Mouse (Mus musculus): ENCODE measurements around the gene Gvin1. TPM values are rescaled to one million over a fixed set of nuclear protein-coding genes. Genes with fewer than 3 reads are reported as not detected.
"Not testable (repeated sequence)": the region's sequence is repeated elsewhere in the genome, so short reads cannot be mapped to it uniquely, and the experiment has no call there.

Gvin1 gene
- polyA plus RNA-seq (2014; fragmentation: Nextera tagmentation; extraction: Ambion mirVana) = 0.25 and 0.31 TPM in 2 replicates

- H3K9ac ChIP-seq; H3K4me3 ChIP-seq (ENCODE audit: low read depth, low read length); DNase-seq; ATAC-seq (ENCODE audit: insufficient read depth); H3K36me3 ChIP-seq (ENCODE audit: insufficient read depth); H3K27ac ChIP-seq (ENCODE audit: low read depth); H3K4me1 ChIP-seq (ENCODE audit: insufficient read depth); H3K9me3 ChIP-seq (ENCODE audit: low read depth, low read length); H3K4me2 ChIP-seq; H3K27me3 ChIP-seq (ENCODE audit: insufficient read depth, low read length): not testable (repeated sequence)
- 15% methylated on average over 1 of the region's 1 CpGs for WGBS
These were observed at the start of gene Gvin1 for GRCm38 (mm10) chr7:106215177-106215576. TSS of gene Gvin1 (minus strand) at chr7:106215326.

- Histone ChIP-seq H3K4me2 (no peak overlapping the region), H3K27me3 (ENCODE audit: insufficient read depth, low read length) (no peaks in the 10 kb centered on the region), H3K4me1 (ENCODE audit: insufficient read depth) (no peaks in the 10 kb centered on the region), H3K4me3 (ENCODE audit: low read depth, low read length) (no peak overlapping the region), H3K27ac (ENCODE audit: low read depth) (no peak overlapping the region), H3K9ac (no peak overlapping the region), H3K9me3 (ENCODE audit: low read depth, low read length) (0 out of 2 replicates have a peak, but pooled peaks cover 3% of the 10 kb centered on the region), H3K36me3 (ENCODE audit: insufficient read depth) (no peaks in the 10 kb centered on the region)
- DNase-seq (no peak), ATAC-seq (ENCODE audit: insufficient read depth) (no peak)
- TF ChIP-seq CTCF (IDR thresholded peaks at IDR 0.05; ENCODE audit: low read depth) = no peak
- WGBS = 67% methylated on average over 2 of the region's 2 CpGs
These were observed 36.9 kb upstream of the Gvin1 start for GRCm38 (mm10) chr7:106251844-106252517.

- H3K27ac ChIP-seq (ENCODE audit: low read depth) = no peak overlapping the region
- no peak for DNase-seq
- no peak for TF ChIP-seq CTCF (IDR thresholded peaks at IDR 0.05; ENCODE audit: low read depth)
- H3K9me3 ChIP-seq (ENCODE audit: low read depth, low read length) = 0 out of 2 replicates have a peak, but pooled peaks cover 3% of the 10 kb centered on the region
- no peak overlapping the region for H3K4me3 ChIP-seq (ENCODE audit: low read depth, low read length)
- H3K4me1 ChIP-seq (ENCODE audit: insufficient read depth) = no peaks in the 10 kb centered on the region
- no peak overlapping the region for H3K9ac ChIP-seq
- H3K27me3 ChIP-seq (ENCODE audit: insufficient read depth, low read length) = no peaks in the 10 kb centered on the region
- ATAC-seq (ENCODE audit: insufficient read depth) = no peak
- H3K36me3 ChIP-seq (ENCODE audit: insufficient read depth) = no peaks in the 10 kb centered on the region
- H3K4me2 ChIP-seq = no peak overlapping the region
- WGBS = 76% methylated on average over 2 of the region's 2 CpGs
These were observed 33.8 kb upstream of the Gvin1 start for GRCm38 (mm10) chr7:106248922-106249321.

GRCm38 (mm10) chr7:106248245-106248644 is 33.1 kb upstream of the Gvin1 start:
- H3K36me3 ChIP-seq (ENCODE audit: insufficient read depth) = no peaks in the 10 kb centered on the region
- no peak overlapping the region for H3K4me3 ChIP-seq (ENCODE audit: low read depth, low read length)
- DNase-seq = no peak
- H3K27ac ChIP-seq (ENCODE audit: low read depth) = no peak overlapping the region
- no peak overlapping the region for H3K9ac ChIP-seq
- 0 out of 2 replicates have a peak, but pooled peaks cover 3% of the 10 kb centered on the region for H3K9me3 ChIP-seq (ENCODE audit: low read depth, low read length)
- no peak overlapping the region for H3K4me2 ChIP-seq
- no peak for TF ChIP-seq CTCF (IDR thresholded peaks at IDR 0.05; ENCODE audit: low read depth)
- no peaks in the 10 kb centered on the region for H3K27me3 ChIP-seq (ENCODE audit: insufficient read depth, low read length)
- no peaks in the 10 kb centered on the region for H3K4me1 ChIP-seq (ENCODE audit: insufficient read depth)
- 64% methylated on average over 2 of the region's 2 CpGs for WGBS
- ATAC-seq (ENCODE audit: insufficient read depth) = no peak

GRCm38 (mm10) chr7:106245601-106246000 is 30.5 kb upstream of the Gvin1 start:
- H3K4me3 ChIP-seq (ENCODE audit: low read depth, low read length) = no peak overlapping the region
- 59% methylated on average over 6 of the region's 6 CpGs for WGBS
- H3K36me3 ChIP-seq (ENCODE audit: insufficient read depth) = no peaks in the 10 kb centered on the region
- DNase-seq (no peak), ATAC-seq (ENCODE audit: insufficient read depth) (no peak)
- no peaks in the 10 kb centered on the region for H3K4me1 ChIP-seq (ENCODE audit: insufficient read depth)
- no peaks in the 10 kb centered on the region for H3K9me3 ChIP-seq (ENCODE audit: low read depth, low read length)
- no peaks in the 10 kb centered on the region for H3K27me3 ChIP-seq (ENCODE audit: insufficient read depth, low read length)
- H3K4me2 ChIP-seq = no peak overlapping the region
- H3K9ac ChIP-seq = no peak overlapping the region
- no peak overlapping the region for H3K27ac ChIP-seq (ENCODE audit: low read depth)
- TF ChIP-seq CTCF (IDR thresholded peaks at IDR 0.05; ENCODE audit: low read depth) = no peak

GRCm38 (mm10) chr7:106240484-106241275 is 25.6 kb upstream of the Gvin1 start:
- not testable (repeated sequence) for H3K4me2 ChIP-seq; H3K9ac ChIP-seq; H3K36me3 ChIP-seq (ENCODE audit: insufficient read depth); H3K27me3 ChIP-seq (ENCODE audit: insufficient read depth, low read length); H3K27ac ChIP-seq (ENCODE audit: low read depth); H3K4me1 ChIP-seq (ENCODE audit: insufficient read depth); ATAC-seq (ENCODE audit: insufficient read depth); H3K9me3 ChIP-seq (ENCODE audit: low read depth, low read length); DNase-seq; H3K4me3 ChIP-seq (ENCODE audit: low read depth, low read length)
- WGBS = 87% methylated on average over 12 of the region's 12 CpGs

GRCm38 (mm10) chr7:106237192-106237465 is 22.0 kb upstream of the Gvin1 start:
- no peak overlapping the region for H3K4me2 ChIP-seq
- no peaks in the 10 kb centered on the region for H3K36me3 ChIP-seq (ENCODE audit: insufficient read depth)
- ATAC-seq (ENCODE audit: insufficient read depth) (no peak), DNase-seq (no peak)
- H3K27ac ChIP-seq (ENCODE audit: low read depth) = no peak overlapping the region
- H3K4me3 ChIP-seq (ENCODE audit: low read depth, low read length) = no peak overlapping the region
- no peaks in the 10 kb centered on the region for H3K4me1 ChIP-seq (ENCODE audit: insufficient read depth)
- H3K9me3 ChIP-seq (ENCODE audit: low read depth, low read length) = no peaks in the 10 kb centered on the region
- no peak overlapping the region for H3K9ac ChIP-seq
- no peaks in the 10 kb centered on the region for H3K27me3 ChIP-seq (ENCODE audit: insufficient read depth, low read length)
- no peak for TF ChIP-seq CTCF (IDR thresholded peaks at IDR 0.05; ENCODE audit: low read depth)

All from lung, embryonic 14.5 days (tissue).